In genomic region chr11:116643579-116644224, GRCm38 (mm10) we compare ENCODE assay signal across 8 mouse cellular contexts. TPM values are rescaled to one million over a fixed set of nuclear protein-coding genes. Genes with fewer than 3 reads are reported as not detected.
DNase-seq lines count a peak whose midpoint lies in the region; ATAC-seq lines count a peak whose summit lies in the region.
"Had no signal": no experiment of that assay in that cellular context is flagged by ENCODE, and none has a peak within 500 bp of the region (broad histone marks: within the 10 kb centered on the region; RNA-seq: fewer than 3 reads in every experiment).

No protein-coding gene starts in this region.

- 0 out of 2 replicates have a peak overlapping the region, but pooled peaks have one; percentile 62 for H3K27ac ChIP-seq in embryonic facial prominence, embryonic 13.5 days
- peak overlapping the region; percentile 46; the same call in 1 of the 2 replicates for H3K27ac ChIP-seq in hindbrain, embryonic 16.5 days (ENCODE audit: low read depth, low read length)
- H3K27ac ChIP-seq in neural tube, embryonic 15.5 days (replicated peaks): peak overlapping the region; percentile 52
- H3K27ac ChIP-seq: liver, embryonic 15.5 days had no signal

- peak overlapping the region; percentile 25 for H3K4me3 ChIP-seq in embryonic facial prominence, embryonic 13.5 days
- H3K4me3 ChIP-seq in hindbrain, embryonic 16.5 days (ENCODE audit: low read length): no peak overlapping the region
- peak overlapping the region; percentile 8 for H3K4me3 ChIP-seq in neural tube, embryonic 15.5 days (replicated peaks)
- H3K4me3 ChIP-seq: liver, embryonic 15.5 days had no signal

- H3K9me3 ChIP-seq in embryonic facial prominence, embryonic 13.5 days: no peaks in the 10 kb centered on the region
- no peaks in the 10 kb centered on the region for H3K9me3 ChIP-seq in hindbrain, embryonic 16.5 days (ENCODE audit: control insufficient read depth, low read length)
- H3K9me3 ChIP-seq in neural tube, embryonic 15.5 days (replicated peaks): no peaks in the 10 kb centered on the region
- H3K9me3 ChIP-seq: liver, embryonic 15.5 days had no signal

- no peaks in the 10 kb centered on the region for H3K36me3 ChIP-seq in embryonic facial prominence, embryonic 13.5 days
- no peaks in the 10 kb centered on the region for H3K36me3 ChIP-seq in hindbrain, embryonic 16.5 days (ENCODE audit: control insufficient read depth, insufficient read depth, low read length)
- 0 out of 2 replicates have a peak, but pooled peaks cover 3% of the 10 kb centered on the region for H3K36me3 ChIP-seq in neural tube, embryonic 15.5 days
- H3K36me3 ChIP-seq: liver, embryonic 15.5 days had no signal

- no peaks in the 10 kb centered on the region; the same call in 1 of the 2 replicates for H3K27me3 ChIP-seq in embryonic facial prominence, embryonic 13.5 days
- no peaks in the 10 kb centered on the region for H3K27me3 ChIP-seq in hindbrain, embryonic 16.5 days (replicated peaks; ENCODE audit: control insufficient read depth, insufficient read depth, low read length)
- H3K27me3 ChIP-seq in neural tube, embryonic 15.5 days (replicated peaks): 0 out of 2 replicates have a peak, but pooled peaks cover 2% of the 10 kb centered on the region

- peak overlapping the region; percentile 40; the same call in 1 of the 2 replicates for H3K9ac ChIP-seq in embryonic facial prominence, embryonic 13.5 days
- peak overlapping the region; percentile 33 for H3K9ac ChIP-seq in hindbrain, embryonic 16.5 days (ENCODE audit: low read depth, low read length)
- H3K9ac ChIP-seq in neural tube, embryonic 15.5 days (replicated peaks): peak overlapping the region; percentile 28
- H3K9ac ChIP-seq: liver, embryonic 15.5 days had no signal

- no peak for ATAC-seq in embryonic facial prominence, embryonic 13.5 days (ENCODE audit: insufficient number of reproducible peaks, insufficient read depth, low FRiP score, low TSS enrichment, low read depth)
- ATAC-seq in hindbrain, embryonic 16.5 days: peak; percentile 44
- ATAC-seq in neural tube, embryonic 15.5 days (ENCODE audit: low FRiP score): no peak

- peak overlapping the region; percentile 58 for H3K4me2 ChIP-seq in embryonic facial prominence, embryonic 13.5 days
- H3K4me2 ChIP-seq in hindbrain, embryonic 16.5 days (ENCODE audit: low read length): peak overlapping the region; percentile 40
- peak overlapping the region; percentile 57 for H3K4me2 ChIP-seq in neural tube, embryonic 15.5 days
- H3K4me2 ChIP-seq: liver, embryonic 15.5 days had no signal

- peaks cover 49% of the 10 kb centered on the region for H3K4me1 ChIP-seq in embryonic facial prominence, embryonic 13.5 days
- H3K4me1 ChIP-seq in hindbrain, embryonic 16.5 days (ENCODE audit: control insufficient read depth, insufficient read depth, low read depth, low read length): peaks cover 15% of the 10 kb centered on the region
- peaks cover 24% of the 10 kb centered on the region for H3K4me1 ChIP-seq in neural tube, embryonic 15.5 days

- 6% methylated on average over 19 of the region's 19 CpGs for WGBS in embryonic facial prominence, embryonic 13.5 days
- 10% methylated on average over 19 of the region's 19 CpGs for WGBS in hindbrain, embryonic 16.5 days
- 6% methylated on average over 19 of the region's 19 CpGs for WGBS in neural tube, embryonic 15.5 days

- peak; percentile 63 for DNase-seq in lung, postnatal 10 days
- no peak for DNase-seq in lung, adult 18-20 months
- DNase-seq in urinary bladder, adult 18-20 months (ENCODE audit: low spot score in 2 of 2): no peak
- no peak for DNase-seq in spleen, postnatal 4 days (ENCODE audit: low spot score in 2 of 2)

RNA-seq across cellular contexts. Expression of gene Prcd, which starts 9.6 kb away (rescaled TPM):
- polyA plus RNA-seq in embryonic facial prominence, embryonic 13.5 days (2015; fragmentation: Nextera tagmentation; extraction: Ambion mirVana): 0.69 and 0.80 TPM in 2 replicates
- polyA plus RNA-seq in hindbrain, embryonic 16.5 days (2015; fragmentation: Nextera tagmentation; extraction: Ambion mirVana): 3.1 and 4.2 TPM in 2 replicates
- polyA plus RNA-seq in neural tube, embryonic 15.5 days (2015; fragmentation: Nextera tagmentation; extraction: Ambion mirVana): 3.1 and 3.4 TPM in 2 replicates

RNA-seq across cellular contexts. Expression of gene Cygb, which starts 10.4 kb away (rescaled TPM):
- 7.1 and 7.9 TPM in 2 replicates for polyA plus RNA-seq in embryonic facial prominence, embryonic 13.5 days (2015; fragmentation: Nextera tagmentation; extraction: Ambion mirVana)
- 34.4 and 37.4 TPM in 2 replicates for polyA plus RNA-seq in hindbrain, embryonic 16.5 days (2015; fragmentation: Nextera tagmentation; extraction: Ambion mirVana)
- polyA plus RNA-seq in neural tube, embryonic 15.5 days (2015; fragmentation: Nextera tagmentation; extraction: Ambion mirVana): 28.7 and 31.1 TPM in 2 replicates

RNA-seq across cellular contexts. Expression of gene Rhbdf2, which starts 16.9 kb away (rescaled TPM):
- 4.2 and 4.3 TPM in 2 replicates for polyA plus RNA-seq in embryonic facial prominence, embryonic 13.5 days (2015; fragmentation: Nextera tagmentation; extraction: Ambion mirVana)
- polyA plus RNA-seq in hindbrain, embryonic 16.5 days (2015; fragmentation: Nextera tagmentation; extraction: Ambion mirVana): 1.7 and 2.1 TPM in 2 replicates
- 1.4 and 4.0 TPM in 2 replicates for polyA plus RNA-seq in neural tube, embryonic 15.5 days (2015; fragmentation: Nextera tagmentation; extraction: Ambion mirVana)

RNA-seq across cellular contexts. Expression of gene Aanat, which starts 57.5 kb away (rescaled TPM):
- not detected in 2 replicates for polyA plus RNA-seq in embryonic facial prominence, embryonic 13.5 days (2015; fragmentation: Nextera tagmentation; extraction: Ambion mirVana)
- polyA plus RNA-seq in hindbrain, embryonic 16.5 days (2015; fragmentation: Nextera tagmentation; extraction: Ambion mirVana): 0.51 and 0.55 TPM in 2 replicates
- polyA plus RNA-seq in neural tube, embryonic 15.5 days (2015; fragmentation: Nextera tagmentation; extraction: Ambion mirVana): 0.34 and 0.49 TPM in 2 replicates
- polyA plus RNA-seq: liver, embryonic 15.5 days had no signal
